Mouse (Mus musculus): Measurements from ENCODE around the gene Tdrd7. TPM values are rescaled to one million over a fixed set of nuclear protein-coding genes. Genes with fewer than 3 reads are reported as not detected.

Gene Tdrd7
- polyA plus RNA-seq, 1 experiment from 2014 or later: 15.4 TPM

GRCm38 (mm10) chr4:45947729-45948128 lies 17.4 kb upstream of the Tdrd7 start:
- no peaks in the 10 kb centered on the region for H3K9me3 ChIP-seq (ENCODE audit: low read length)
- H3K4me2 ChIP-seq (ENCODE audit: low read depth, low read length): no peak overlapping the region
- H3K4me3 ChIP-seq (ENCODE audit: low read depth, low read length): no peak overlapping the region
- no peak overlapping the region for H3K9ac ChIP-seq (replicated peaks)
- H3K27ac ChIP-seq (ENCODE audit: low read depth): no peak overlapping the region
- 76% methylated on average over 8 of the region's 8 CpGs for WGBS (ENCODE audit: insufficient replicate concordance)
- TF ChIP-seq CTCF (IDR thresholded peaks at IDR 0.05; ENCODE audit: low read depth) (no peak), EP300 (IDR thresholded peaks at IDR 0.05; ENCODE audit: low read depth) (no peak)
- H3K36me3 ChIP-seq (replicated peaks; ENCODE audit: insufficient read depth, low read length): no peaks in the 10 kb centered on the region
- DNase-seq (no peak), ATAC-seq (no peak)
- peaks cover 8% of the 10 kb centered on the region for H3K4me1 ChIP-seq (ENCODE audit: insufficient read depth)
- no peaks in the 10 kb centered on the region for H3K27me3 ChIP-seq (ENCODE audit: insufficient read depth, low read length)

- Histone ChIP-seq H3K36me3 (replicated peaks; ENCODE audit: insufficient read depth, low read length) (no peaks in the 10 kb centered on the region), H3K9me3 (ENCODE audit: low read length) (no peaks in the 10 kb centered on the region), H3K27me3 (ENCODE audit: insufficient read depth, low read length) (no peaks in the 10 kb centered on the region), H3K27ac (ENCODE audit: low read depth) (peak overlapping the region; percentile 62), H3K4me2 (ENCODE audit: low read depth, low read length) (peak overlapping the region; percentile 22; the same call in 1 of the 2 replicates), H3K9ac (replicated peaks) (no peak overlapping the region), H3K4me3 (ENCODE audit: low read depth, low read length) (0 out of 2 replicates have a peak overlapping the region, but pooled peaks have one; percentile 19), H3K4me1 (ENCODE audit: insufficient read depth) (peaks cover 8% of the 10 kb centered on the region)
- WGBS (ENCODE audit: insufficient replicate concordance): 29% methylated on average over 7 of the region's 7 CpGs
- DNase-seq: peak; percentile 48
- ATAC-seq: peak; percentile 74
- TF ChIP-seq EP300 (IDR thresholded peaks at IDR 0.05; ENCODE audit: low read depth) (no peak), CTCF (IDR thresholded peaks at IDR 0.05; ENCODE audit: low read depth) (no peak)
Observed at GRCm38 (mm10) chr4:45949109-45949848, 15.9 kb upstream of the Tdrd7 start.

GRCm38 (mm10) chr4:45951830-45952229 lies 13.3 kb upstream of the Tdrd7 start:
- H3K9ac ChIP-seq (replicated peaks): no peak overlapping the region
- peaks cover 8% of the 10 kb centered on the region for H3K4me1 ChIP-seq (ENCODE audit: insufficient read depth)
- H3K4me3 ChIP-seq (ENCODE audit: low read depth, low read length): no peak overlapping the region
- WGBS (ENCODE audit: insufficient replicate concordance): 71% methylated on average over 18 of the region's 18 CpGs
- H3K27me3 ChIP-seq (ENCODE audit: insufficient read depth, low read length): no peaks in the 10 kb centered on the region
- H3K27ac ChIP-seq (ENCODE audit: low read depth): no peak overlapping the region
- no peaks in the 10 kb centered on the region for H3K36me3 ChIP-seq (replicated peaks; ENCODE audit: insufficient read depth, low read length)
- no peak for TF ChIP-seq EP300 (IDR thresholded peaks at IDR 0.05; ENCODE audit: low read depth)
- ATAC-seq: no peak
- no peaks in the 10 kb centered on the region for H3K9me3 ChIP-seq (ENCODE audit: low read length)
- no peak for DNase-seq
- no peak overlapping the region for H3K4me2 ChIP-seq (ENCODE audit: low read depth, low read length)

GRCm38 (mm10) chr4:45953025-45953919 lies 11.9 kb upstream of the Tdrd7 start:
- Histone ChIP-seq H3K9ac (replicated peaks) (no peak overlapping the region), H3K9me3 (ENCODE audit: low read length) (no peaks in the 10 kb centered on the region), H3K4me2 (ENCODE audit: low read depth, low read length) (no peak overlapping the region), H3K27ac (ENCODE audit: low read depth) (no peak overlapping the region), H3K4me3 (ENCODE audit: low read depth, low read length) (no peak overlapping the region), H3K27me3 (ENCODE audit: insufficient read depth, low read length) (no peaks in the 10 kb centered on the region), H3K36me3 (replicated peaks; ENCODE audit: insufficient read depth, low read length) (no peaks in the 10 kb centered on the region), H3K4me1 (ENCODE audit: insufficient read depth) (peaks cover 8% of the 10 kb centered on the region)
- WGBS (ENCODE audit: insufficient replicate concordance): 76% methylated on average over 23 of the region's 23 CpGs
- ATAC-seq (no peak), DNase-seq (no peak)
- TF ChIP-seq EP300 (IDR thresholded peaks at IDR 0.05; ENCODE audit: low read depth) (no peak), CTCF (IDR thresholded peaks at IDR 0.05; ENCODE audit: low read depth) (no peak)

- no peaks in the 10 kb centered on the region for H3K36me3 ChIP-seq (replicated peaks; ENCODE audit: insufficient read depth, low read length)
- no peak overlapping the region for H3K4me3 ChIP-seq (ENCODE audit: low read depth, low read length)
- no peaks in the 10 kb centered on the region for H3K9me3 ChIP-seq (ENCODE audit: low read length)
- H3K27ac ChIP-seq (ENCODE audit: low read depth): no peak overlapping the region
- ATAC-seq: no peak
- no peak overlapping the region for H3K4me2 ChIP-seq (ENCODE audit: low read depth, low read length)
- no peaks in the 10 kb centered on the region for H3K27me3 ChIP-seq (ENCODE audit: insufficient read depth, low read length)
- no peak for DNase-seq
- H3K9ac ChIP-seq (replicated peaks): no peak overlapping the region
- 78% methylated on average over 4 of the region's 4 CpGs for WGBS (ENCODE audit: insufficient replicate concordance)
- TF ChIP-seq CTCF (IDR thresholded peaks at IDR 0.05; ENCODE audit: low read depth) (no peak), EP300 (IDR thresholded peaks at IDR 0.05; ENCODE audit: low read depth) (no peak)
- peaks cover 2% of the 10 kb centered on the region; the same call in 1 of the 2 replicates for H3K4me1 ChIP-seq (ENCODE audit: insufficient read depth)
Observed at GRCm38 (mm10) chr4:45955235-45955634, 9.9 kb upstream of the Tdrd7 start.

GRCm38 (mm10) chr4:45956131-45956530 lies 9.0 kb upstream of the Tdrd7 start:
- no peak overlapping the region for H3K4me3 ChIP-seq (ENCODE audit: low read depth, low read length)
- no peak overlapping the region for H3K27ac ChIP-seq (ENCODE audit: low read depth)
- H3K4me2 ChIP-seq (ENCODE audit: low read depth, low read length): no peak overlapping the region
- H3K9me3 ChIP-seq (ENCODE audit: low read length): no peaks in the 10 kb centered on the region
- H3K36me3 ChIP-seq (replicated peaks; ENCODE audit: insufficient read depth, low read length): no peaks in the 10 kb centered on the region
- no peaks in the 10 kb centered on the region for H3K27me3 ChIP-seq (ENCODE audit: insufficient read depth, low read length)
- H3K9ac ChIP-seq (replicated peaks): no peak overlapping the region
- DNase-seq (no peak), ATAC-seq (no peak)
- TF ChIP-seq CTCF (IDR thresholded peaks at IDR 0.05; ENCODE audit: low read depth) (no peak), EP300 (IDR thresholded peaks at IDR 0.05; ENCODE audit: low read depth) (no peak)
- H3K4me1 ChIP-seq (ENCODE audit: insufficient read depth): no peaks in the 10 kb centered on the region
- 87% methylated on average over 8 of the region's 8 CpGs for WGBS (ENCODE audit: insufficient replicate concordance)
